Mouse (Mus musculus) erythroid progenitor cell, adult 5-6 weeks (primary cell): Measurements from ENCODE around the gene Ptms. TPM values are rescaled to one million over a fixed set of nuclear protein-coding genes. Genes with fewer than 3 reads are reported as not detected.

Source experiments
- ATAC-seq: replicated peaks from 2 replicates; pipeline ENCODE4 v1.8.0; 2016; ENCODE audit warnings: moderate number of reproducible peaks, mild to moderate bottlenecking, moderate TSS enrichment, inconsistent platforms; ENCODE audit not compliant: poor library complexity, low FRiP score, severe bottlenecking
- total RNA-seq, 2 experiments: library from RNA; stranded (forward) in 1 of 2; stranded (reverse) in 1 of 2; fragments of 150-400 nt in 1 of 2; fragments of 186-747, 209-891 nt in 1 of 2; gene quantifications; 2 replicates each; pipeline versions ENCODE4 v1.2.3 to v1.2.4; 2015 to 2017; ENCODE audit warnings: low replicate concordance in 2 of 2

The Ptms gene
- total RNA-seq, 2 experiments from 2014 or later = 7.9 to 15.5 TPM

DNA sequence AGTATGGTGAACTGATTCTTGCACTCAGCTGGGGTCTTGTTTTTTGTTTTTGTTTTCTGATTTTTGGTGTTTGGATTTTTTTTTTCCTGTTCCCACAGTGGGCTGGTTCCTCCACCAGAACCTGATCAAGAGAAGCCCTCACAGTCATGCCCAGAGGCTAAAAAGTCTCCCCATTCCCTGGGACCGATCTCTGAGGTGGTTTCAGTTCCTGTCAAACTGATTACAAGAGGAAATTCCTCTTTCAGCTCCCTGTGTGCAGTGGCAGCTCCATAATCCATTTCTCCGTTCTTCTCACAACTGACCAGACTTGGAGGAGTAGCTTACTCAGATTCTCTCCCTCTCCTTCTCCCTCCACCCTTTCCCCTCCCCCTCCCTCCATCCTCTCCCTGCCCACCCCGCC is 45.6 kb downstream of the Ptms start:
- no peak for ATAC-seq

DNA sequence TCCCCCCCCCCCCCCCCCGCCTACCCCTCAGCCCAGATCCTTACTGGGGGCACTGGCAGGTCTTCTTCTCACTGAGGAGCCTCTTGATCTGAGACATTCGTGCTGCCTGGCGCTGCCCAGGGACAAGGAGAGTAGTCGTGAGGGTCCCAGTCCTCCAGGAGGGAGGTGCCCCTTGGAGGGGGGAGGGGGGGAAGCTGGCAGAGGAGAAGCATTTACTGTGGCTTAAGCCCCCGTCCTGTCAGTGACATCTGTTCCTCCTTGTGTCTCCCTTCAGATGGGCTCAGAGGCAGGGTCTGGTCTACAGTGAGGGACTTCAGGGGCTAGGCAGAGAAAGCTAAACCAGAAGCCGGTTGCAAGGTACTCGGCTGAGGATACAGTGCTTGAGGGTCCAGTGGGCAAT is 53.3 kb downstream of the Ptms start:
- ATAC-seq = no peak

DNA sequence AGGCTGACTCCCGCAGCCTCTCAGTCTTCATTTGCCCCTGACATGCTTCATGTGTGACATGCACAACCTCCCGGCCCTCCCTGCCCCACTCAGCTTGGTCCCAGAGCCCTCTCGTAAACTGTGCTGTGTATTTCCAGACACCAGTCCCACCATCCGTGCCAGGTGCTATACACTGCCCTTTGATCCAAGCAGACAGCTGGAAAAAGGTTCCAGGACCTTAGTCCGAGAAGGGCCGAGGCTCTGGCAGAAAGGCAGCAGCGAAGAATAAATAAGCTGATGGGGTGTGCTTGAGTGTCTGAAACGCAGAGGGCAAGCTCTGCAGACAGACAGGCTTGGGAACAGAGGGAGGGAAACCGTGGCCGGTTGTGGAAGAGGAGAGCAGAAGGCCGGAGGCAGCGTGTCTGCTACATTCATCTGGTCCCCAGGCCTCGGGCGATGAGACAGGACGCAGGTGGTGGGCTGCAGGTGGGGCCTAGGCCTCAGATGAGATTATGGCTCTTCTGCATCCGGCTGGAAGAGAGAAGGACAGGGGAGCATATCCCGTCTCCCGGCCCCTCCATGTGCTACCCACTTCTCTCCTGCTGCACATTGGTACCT is 54.0 kb downstream of the Ptms start:
- no peak for ATAC-seq

Other genes with a start within 250 kb of the Ptms start
- gene Emg1, start 207.9 kb downstream of the Ptms start, total RNA-seq (2015; ENCODE audit: low replicate concordance) = 103 and 153 TPM in 2 replicates
- 69.4 and 86.4 TPM in 2 replicates for gene Emg1, start 207.9 kb downstream of the Ptms start, total RNA-seq (2017; ENCODE audit: low replicate concordance)
- 61.2 and 143 TPM in 2 replicates for gene Phb2, start 207.8 kb downstream of the Ptms start, total RNA-seq (2015; ENCODE audit: low replicate concordance)
- 76.0 and 79.9 TPM in 2 replicates for gene Phb2, start 207.8 kb downstream of the Ptms start, total RNA-seq (2017; ENCODE audit: low replicate concordance)
- gene Ptpn6, start 181.4 kb downstream of the Ptms start, total RNA-seq (2015; ENCODE audit: low replicate concordance) = 39.3 and 91.8 TPM in 2 replicates
- gene Ptpn6, start 181.4 kb downstream of the Ptms start, total RNA-seq (2017; ENCODE audit: low replicate concordance) = 91.8 and 94.2 TPM in 2 replicates
- gene Grcc10, start 178.7 kb downstream of the Ptms start, total RNA-seq (2015; ENCODE audit: low replicate concordance) = 26.0 and 63.4 TPM in 2 replicates
- gene Grcc10, start 178.7 kb downstream of the Ptms start, total RNA-seq (2017; ENCODE audit: low replicate concordance) = 21.9 and 23.3 TPM in 2 replicates
- gene Gm45234, start 164.1 kb downstream of the Ptms start, total RNA-seq (2015; ENCODE audit: low replicate concordance) = not detected in 2 replicates
- not detected in 2 replicates for gene Gm45234, start 164.1 kb downstream of the Ptms start, total RNA-seq (2017; ENCODE audit: low replicate concordance)
- gene Atn1, start 163.6 kb downstream of the Ptms start, total RNA-seq (2015; ENCODE audit: low replicate concordance) = 9.4 and 13.8 TPM in 2 replicates
- 0.15 and 0.51 TPM in 2 replicates for gene Atn1, start 163.6 kb downstream of the Ptms start, total RNA-seq (2017; ENCODE audit: low replicate concordance)
- gene Eno2, start 150.4 kb downstream of the Ptms start, total RNA-seq (2015; ENCODE audit: low replicate concordance) = not detected in 2 replicates
- not detected in 2 replicates for gene Eno2, start 150.4 kb downstream of the Ptms start, total RNA-seq (2017; ENCODE audit: low replicate concordance)
- gene Lrrc23, start 140.4 kb downstream of the Ptms start, total RNA-seq (2015; ENCODE audit: low replicate concordance) = not detected in 2 replicates
- gene Lrrc23, start 140.4 kb downstream of the Ptms start, total RNA-seq (2017; ENCODE audit: low replicate concordance) = not detected in 2 replicates
- gene Spsb2, start 111.4 kb downstream of the Ptms start, total RNA-seq (2015; ENCODE audit: low replicate concordance) = 3.4 and 9.7 TPM in 2 replicates
- 7.6 and 8.2 TPM in 2 replicates for gene Spsb2, start 111.4 kb downstream of the Ptms start, total RNA-seq (2017; ENCODE audit: low replicate concordance)
- gene Tpi1, start 105.8 kb downstream of the Ptms start, total RNA-seq (2015; ENCODE audit: low replicate concordance) = 19.1 and 64.1 TPM in 2 replicates
- gene Tpi1, start 105.8 kb downstream of the Ptms start, total RNA-seq (2017; ENCODE audit: low replicate concordance) = 17.7 and 17.9 TPM in 2 replicates
- gene Usp5, start 90.6 kb downstream of the Ptms start, total RNA-seq (2015; ENCODE audit: low replicate concordance) = 35.6 and 60.5 TPM in 2 replicates
- gene Usp5, start 90.6 kb downstream of the Ptms start, total RNA-seq (2017; ENCODE audit: low replicate concordance) = 41.2 and 53.1 TPM in 2 replicates
- gene Cdca3, start 90.6 kb downstream of the Ptms start, total RNA-seq (2015; ENCODE audit: low replicate concordance) = 529 and 565 TPM in 2 replicates
- gene Cdca3, start 90.6 kb downstream of the Ptms start, total RNA-seq (2017; ENCODE audit: low replicate concordance) = 409 and 459 TPM in 2 replicates
- not detected in 2 replicates for gene Gnb3, start 79.8 kb downstream of the Ptms start, total RNA-seq (2015; ENCODE audit: low replicate concordance)
- not detected in 2 replicates for gene Gnb3, start 79.8 kb downstream of the Ptms start, total RNA-seq (2017; ENCODE audit: low replicate concordance)
- 1.1 and 2.5 TPM in 2 replicates for gene P3h3, start 62.4 kb downstream of the Ptms start, total RNA-seq (2015; ENCODE audit: low replicate concordance)
- 0.83 and 3.0 TPM in 2 replicates for gene P3h3, start 62.4 kb downstream of the Ptms start, total RNA-seq (2017; ENCODE audit: low replicate concordance)
- gene Gpr162, start 56.1 kb downstream of the Ptms start, total RNA-seq (2015; ENCODE audit: low replicate concordance) = not detected in 2 replicates
- not detected in 2 replicates for gene Gpr162, start 56.1 kb downstream of the Ptms start, total RNA-seq (2017; ENCODE audit: low replicate concordance)
- 4.3 and 12.2 TPM in 2 replicates for gene Cd4, start 31.9 kb downstream of the Ptms start, total RNA-seq (2015; ENCODE audit: low replicate concordance)
- 5.0 and 6.8 TPM in 2 replicates for gene Cd4, start 31.9 kb downstream of the Ptms start, total RNA-seq (2017; ENCODE audit: low replicate concordance)
- 1.8 TPM in 1 of 2 replicates, not detected in the other for gene Lag3, start 8.4 kb downstream of the Ptms start, total RNA-seq (2015; ENCODE audit: low replicate concordance)
- 0.90 TPM in 1 of 2 replicates, not detected in the other for gene Lag3, start 8.4 kb downstream of the Ptms start, total RNA-seq (2017; ENCODE audit: low replicate concordance)
- gene Mlf2, start 11.3 kb upstream of the Ptms start, total RNA-seq (2015; ENCODE audit: low replicate concordance) = 44.0 and 45.3 TPM in 2 replicates
- gene Mlf2, start 11.3 kb upstream of the Ptms start, total RNA-seq (2017; ENCODE audit: low replicate concordance) = 18.5 and 42.2 TPM in 2 replicates
- gene Cops7a, start 45.4 kb upstream of the Ptms start, total RNA-seq (2015; ENCODE audit: low replicate concordance) = 14.3 and 17.3 TPM in 2 replicates
- gene Cops7a, start 45.4 kb upstream of the Ptms start, total RNA-seq (2017; ENCODE audit: low replicate concordance) = 4.1 and 4.9 TPM in 2 replicates
- not detected in 2 replicates for gene Pianp, start 76.6 kb upstream of the Ptms start, total RNA-seq (2015; ENCODE audit: low replicate concordance)
- not detected in 2 replicates for gene Pianp, start 76.6 kb upstream of the Ptms start, total RNA-seq (2017; ENCODE audit: low replicate concordance)
- gene Zfp384, start 89.0 kb upstream of the Ptms start, total RNA-seq (2015; ENCODE audit: low replicate concordance) = 49.4 and 54.1 TPM in 2 replicates
- gene Zfp384, start 89.0 kb upstream of the Ptms start, total RNA-seq (2017; ENCODE audit: low replicate concordance) = 25.8 and 41.2 TPM in 2 replicates
- gene Ing4, start 119.7 kb upstream of the Ptms start, total RNA-seq (2015; ENCODE audit: low replicate concordance) = 5.0 and 5.4 TPM in 2 replicates
- 59.6 and 60.0 TPM in 2 replicates for gene Ing4, start 119.7 kb upstream of the Ptms start, total RNA-seq (2017; ENCODE audit: low replicate concordance)
- gene Acrbp, start 129.6 kb upstream of the Ptms start, total RNA-seq (2015; ENCODE audit: low replicate concordance) = 4.3 and 9.6 TPM in 2 replicates
- 0.68 and 9.4 TPM in 2 replicates for gene Acrbp, start 129.6 kb upstream of the Ptms start, total RNA-seq (2017; ENCODE audit: low replicate concordance)
- gene Lpar5, start 147.8 kb upstream of the Ptms start, total RNA-seq (2015; ENCODE audit: low replicate concordance) = 3.6 and 10.9 TPM in 2 replicates
- gene Lpar5, start 147.8 kb upstream of the Ptms start, total RNA-seq (2017; ENCODE audit: low replicate concordance) = not detected in 2 replicates
- 49.0 and 64.2 TPM in 2 replicates for gene Chd4, start 175.9 kb upstream of the Ptms start, total RNA-seq (2015; ENCODE audit: low replicate concordance)
- gene Chd4, start 175.9 kb upstream of the Ptms start, total RNA-seq (2017; ENCODE audit: low replicate concordance) = 176 and 220 TPM in 2 replicates
- 6.7 and 17.3 TPM in 2 replicates for gene Nop2, start 211.8 kb upstream of the Ptms start, total RNA-seq (2015; ENCODE audit: low replicate concordance)
- 5.7 and 8.9 TPM in 2 replicates for gene Nop2, start 211.8 kb upstream of the Ptms start, total RNA-seq (2017; ENCODE audit: low replicate concordance)
- 5.9 and 11.5 TPM in 2 replicates for gene Iffo1, start 225.1 kb upstream of the Ptms start, total RNA-seq (2015; ENCODE audit: low replicate concordance)
- gene Iffo1, start 225.1 kb upstream of the Ptms start, total RNA-seq (2017; ENCODE audit: low replicate concordance) = 9.7 and 15.7 TPM in 2 replicates
- 683 and 752 TPM in 2 replicates for gene Gapdh, start 246.4 kb upstream of the Ptms start, total RNA-seq (2015; ENCODE audit: low replicate concordance)
- gene Gapdh, start 246.4 kb upstream of the Ptms start, total RNA-seq (2017; ENCODE audit: low replicate concordance) = 153 and 228 TPM in 2 replicates